ENCODE assay signal across 8 mouse cellular contexts in genomic region chr4:143324925-143325624, GRCm38 (mm10). TPM values are rescaled to one million over a fixed set of nuclear protein-coding genes. Genes with fewer than 3 reads are reported as not detected.
DNase-seq lines count a peak whose midpoint lies in the region; ATAC-seq and TF ChIP-seq lines count a peak whose summit lies in the region.

No protein-coding gene starts in this region.

- intact Hi-C loops in left cerebral cortex, postnatal 4 days (cut with DNase I) = loop anchor here (5.0 kb wide), 1 partner anchor 52 kb away; no protein-coding TSS in a partner anchor

- no peak for TF ChIP-seq CTCF in bone marrow macrophage, adult 2 months (IDR thresholded peaks at IDR 0.05; ENCODE audit: low read depth, low read length)
- TF ChIP-seq CTCF in lung, adult 2 months (IDR thresholded peaks at IDR 0.05; ENCODE audit: insufficient read depth, low read length) = no peak

- 17% methylated on average over 15 of the region's 15 CpGs for WGBS in lung, adult 2 months

- DNase-seq in gastrocnemius, adult 18-20 months (ENCODE audit: low spot score) = peak; percentile 3
- DNase-seq in gastrocnemius, postnatal 10 days = no peak
- DNase-seq in heart, postnatal 4 days = peak; percentile 10
- no peak for DNase-seq in lung, adult 2 months
- DNase-seq in left cerebral cortex, postnatal 4 days = no peak

- H3K4me3 ChIP-seq in bone marrow macrophage, adult 2 months (ENCODE audit: insufficient read depth, low read length) = peak overlapping the region; percentile 46
- H3K4me3 ChIP-seq in lung, adult 2 months (replicated peaks; ENCODE audit: extremely low read depth, low read depth, low read length) = no peak overlapping the region

- 0 out of 2 replicates have a peak, but pooled peaks have one; percentile 9 for ATAC-seq in megakaryocyte, adult 5-6 weeks (ENCODE audit: poor library complexity, severe bottlenecking)
- no peak for ATAC-seq in activated CD4-positive, CD25-positive, alpha-beta regulatory T cell, adult 4 months

- TF ChIP-seq POLR2A in bone marrow macrophage, adult 2 months (IDR thresholded peaks at IDR 0.05; ENCODE audit: borderline replicate concordance, low read depth, low read length) = no peak
- TF ChIP-seq POLR2A in lung, adult 2 months (IDR thresholded peaks at IDR 0.05; ENCODE audit: borderline replicate concordance, extremely low read depth, low read depth, low read length) = no peak

- H3K4me1 ChIP-seq in bone marrow macrophage, adult 2 months (ENCODE audit: control insufficient read depth, insufficient read depth, low read length) = no peaks in the 10 kb centered on the region
- H3K4me1 ChIP-seq in lung, adult 2 months (ENCODE audit: control insufficient read depth, insufficient read depth, low read length) = no peaks in the 10 kb centered on the region

- H3K27ac ChIP-seq in bone marrow macrophage, adult 2 months (ENCODE audit: insufficient read depth, low read depth, low read length) = no peak overlapping the region

RNA-seq across cellular contexts. Expression of gene Lrrc38, which starts 24.5 kb away (rescaled TPM):
- 10 to 100 TPM; 33.4 to 37.4 TPM for total RNA-seq in gastrocnemius, adult 18-20 months (2021)
- 10 to 100 TPM; 18.6 to 24.2 TPM for total RNA-seq in gastrocnemius, postnatal 10 days (2021)
- not detected in 2 replicates for polyA plus RNA-seq in bone marrow macrophage, adult 2 months (2012; ENCODE audit: insufficient read depth, insufficient read length, missing spikeins)
- total RNA-seq in heart, postnatal 4 days (2021) = under 1 TPM; 0.29 to 0.33 TPM
- total RNA-seq in megakaryocyte, adult 5-6 weeks (2015) = not detected in 2 replicates
- not detected in 2 replicates for total RNA-seq in megakaryocyte, adult 5-6 weeks (2017)
- polyA plus RNA-seq in activated CD4-positive, CD25-positive, alpha-beta regulatory T cell, adult 4 months (2017; shearing (Covaris generic)) = not detected
- polyA plus RNA-seq in lung, adult 2 months (2012; rRNA removed) = 0.07 and 0.25 TPM in 2 replicates
- total RNA-seq in left cerebral cortex, postnatal 4 days (2021) = under 1 TPM in 1 of 2 experiments, not detected in 1; 0.14 TPM

RNA-seq across cellular contexts. Expression of gene Pdpn, which starts 25.7 kb away (rescaled TPM):
- 1 to 10 TPM; 4.7 to 5.2 TPM for total RNA-seq in gastrocnemius, adult 18-20 months (2021)
- 10 to 100 TPM; 23.1 to 28.3 TPM for total RNA-seq in gastrocnemius, postnatal 10 days (2021)
- polyA plus RNA-seq in bone marrow macrophage, adult 2 months (2012; ENCODE audit: insufficient read depth, insufficient read length, missing spikeins) = 1.6 and 3.0 TPM in 2 replicates
- total RNA-seq in heart, postnatal 4 days (2021) = 10 to 100 TPM; 13.0 to 14.3 TPM
- total RNA-seq in megakaryocyte, adult 5-6 weeks (2015) = 0.27 and 0.84 TPM in 2 replicates
- not detected in 2 replicates for total RNA-seq in megakaryocyte, adult 5-6 weeks (2017)
- under 1 TPM in 1 of 2 experiments, not detected in 1; 0.45 TPM for polyA plus RNA-seq in activated CD4-positive, CD25-positive, alpha-beta regulatory T cell, adult 4 months (2017; shearing (Covaris generic))
- 20.8 and 44.8 TPM in 2 replicates for polyA plus RNA-seq in lung, adult 2 months (2012; rRNA removed)
- total RNA-seq in left cerebral cortex, postnatal 4 days (2021) = 10 to 100 TPM; 14.6 to 15.8 TPM

Comparison
In these comparisons a context has a peak if more than half of its experiments do, and no peak if none do; other contexts are left out.
1. DNase-seq: peak in gastrocnemius, adult 18-20 months (single experiment) and heart, postnatal 4 days (single experiment); none in gastrocnemius, postnatal 10 days (single experiment), lung, adult 2 months (single experiment) and left cerebral cortex, postnatal 4 days (single experiment).
2. RNA of gene Lrrc38, which starts 24.5 kb away (total RNA-seq): 33.4 to 37.4 TPM in gastrocnemius, adult 18-20 months and 18.6 to 24.2 TPM in gastrocnemius, postnatal 10 days; 0.29 to 0.33 TPM in heart, postnatal 4 days, 0.14 TPM in left cerebral cortex, postnatal 4 days and not detected in megakaryocyte, adult 5-6 weeks; every median in the first group is over 10 times any median in the second.